Mouse (Mus musculus): ENCODE data around the gene Nkain4.

Nkain4 gene

GRCm38 (mm10) chr2:180954061-180955047 lies at the start of gene Nkain4:
Gene Nkain4, minus strand, starts transcription at chr2:180954699.
- DNase-seq, result peak in 1 of 2 experiments; percentile 13

GRCm38 (mm10) chr2:180996905-180997304 lies 42.4 kb upstream of the Nkain4 start:
- DNase-seq, result no peak

DNA sequence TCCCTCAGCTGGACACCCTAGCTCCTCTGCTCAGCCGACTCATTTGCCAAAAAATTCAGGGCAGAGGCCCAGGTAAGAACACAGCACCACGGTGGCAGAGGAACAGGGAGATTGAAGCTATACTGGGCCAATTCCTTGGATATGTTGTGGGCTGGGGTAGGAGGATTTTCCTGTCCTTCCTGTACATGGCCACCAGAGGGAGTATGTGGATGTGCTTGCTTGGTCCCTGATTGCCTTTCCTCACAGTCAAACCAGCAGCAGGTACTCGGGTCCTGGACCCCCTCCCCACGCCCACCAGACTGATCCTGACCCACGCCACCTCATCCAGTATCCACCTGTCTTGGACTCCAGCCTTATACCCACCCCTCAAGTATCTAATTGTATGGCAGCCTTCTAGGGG lies 41.9 kb upstream of the Nkain4 start:
- peak; percentile 6 to 22 for DNase-seq

GRCm38 (mm10) chr2:180995457-180995856 lies 41.0 kb upstream of the Nkain4 start:
- no peak for DNase-seq

DNA sequence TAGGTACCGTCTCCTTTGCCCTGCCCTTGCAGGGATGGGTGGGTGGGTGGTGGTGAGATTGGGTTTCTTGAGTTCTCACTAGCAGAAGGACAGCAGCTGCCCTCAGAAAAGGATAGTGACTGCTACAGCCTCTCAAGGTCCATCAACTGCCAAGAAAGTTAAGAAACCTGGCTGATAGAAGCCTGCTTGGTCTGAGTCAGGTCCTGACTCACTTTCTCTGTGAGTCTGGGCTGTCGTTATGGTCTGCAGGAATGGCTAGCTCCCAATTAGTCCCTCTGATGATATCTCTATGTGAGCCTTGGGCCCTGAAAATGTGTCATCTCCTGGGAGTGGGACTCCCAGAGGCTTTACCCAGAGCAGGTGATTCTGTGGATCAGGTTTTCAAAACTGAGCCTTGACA lies 39.9 kb upstream of the Nkain4 start:
- DNase-seq, result no peak

- DNase-seq, result no peak
Observed at GRCm38 (mm10) chr2:180990347-180990746, 35.8 kb upstream of the Nkain4 start.

- DNase-seq, result no peak
Observed at GRCm38 (mm10) chr2:180988948-180989347, 34.4 kb upstream of the Nkain4 start.

DNA sequence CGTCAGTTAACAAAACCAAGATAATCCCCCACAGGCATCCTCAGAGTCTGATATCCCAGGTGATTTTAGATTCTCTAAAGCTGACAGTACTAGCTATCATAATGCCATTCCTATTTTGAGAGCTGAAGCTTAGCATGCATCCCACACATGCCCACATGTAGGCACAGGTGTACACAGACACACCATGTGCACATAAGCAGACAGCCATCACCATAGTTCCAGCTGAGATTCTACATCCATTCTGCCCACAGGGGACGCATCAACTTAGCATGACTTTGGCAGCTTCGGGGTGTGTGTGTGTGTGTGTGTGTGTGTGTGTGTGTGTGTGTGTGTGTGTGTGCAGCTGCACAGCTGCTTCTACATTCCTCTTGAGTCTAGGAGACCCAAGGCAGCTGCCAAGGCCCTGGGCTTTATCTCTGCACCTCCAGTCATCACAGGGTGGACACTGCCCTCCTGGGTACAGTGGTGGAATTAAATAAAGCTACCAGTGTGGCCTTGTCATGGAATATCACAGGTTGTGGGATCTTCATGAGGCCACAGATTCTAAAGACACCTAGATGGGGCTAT lies 33.9 kb upstream of the Nkain4 start:
- no peak for DNase-seq

DNA sequence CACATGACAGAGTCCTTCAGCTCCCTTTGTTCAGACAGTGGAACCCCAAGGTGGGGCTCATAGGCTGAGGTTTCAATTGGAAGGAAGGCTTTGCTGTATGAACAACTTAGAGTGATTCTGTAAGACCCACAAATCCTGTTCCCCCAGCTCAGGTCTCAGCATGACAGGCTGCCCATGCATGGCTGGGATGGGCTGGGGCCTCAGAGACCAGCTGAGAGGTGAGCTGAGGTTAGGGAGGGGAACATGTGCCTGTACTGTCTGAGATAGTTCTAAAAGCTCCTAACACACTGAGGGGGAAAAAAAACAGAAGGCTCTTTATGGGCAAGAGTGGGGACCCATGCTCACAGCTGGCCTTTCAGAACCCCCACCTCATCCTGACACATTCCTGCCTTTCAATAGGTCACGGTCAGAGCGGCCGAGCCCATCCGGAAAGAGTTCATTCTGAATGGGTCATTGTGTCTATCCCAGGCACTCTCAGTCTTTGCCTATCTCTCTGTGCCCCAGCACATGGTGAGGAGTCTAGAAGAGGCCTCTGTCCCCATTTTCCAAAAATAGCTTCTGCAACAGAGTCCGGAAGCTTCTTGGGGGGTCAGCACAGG lies 33.0 kb upstream of the Nkain4 start:
- DNase-seq, result no peak

DNA sequence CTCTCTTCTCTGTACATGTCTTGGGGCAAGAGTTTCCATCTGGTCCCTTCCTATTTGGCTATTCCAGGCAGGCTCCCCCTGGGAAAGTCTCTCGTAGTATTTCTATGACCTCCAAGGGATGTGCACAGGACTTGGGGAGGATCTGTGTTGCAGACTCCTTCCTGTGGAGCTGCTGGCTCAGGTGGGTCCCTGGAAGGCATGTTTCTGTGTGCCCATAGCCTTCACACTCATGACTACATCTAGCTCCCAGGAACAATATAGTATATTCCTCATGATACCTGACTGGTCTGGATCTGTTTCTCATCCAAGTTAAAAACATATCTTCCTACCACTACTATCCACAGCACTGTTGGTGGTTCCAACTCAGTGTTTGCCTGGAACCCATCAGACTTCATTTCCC lies 32.5 kb upstream of the Nkain4 start:
- DNase-seq, result no peak

DNA sequence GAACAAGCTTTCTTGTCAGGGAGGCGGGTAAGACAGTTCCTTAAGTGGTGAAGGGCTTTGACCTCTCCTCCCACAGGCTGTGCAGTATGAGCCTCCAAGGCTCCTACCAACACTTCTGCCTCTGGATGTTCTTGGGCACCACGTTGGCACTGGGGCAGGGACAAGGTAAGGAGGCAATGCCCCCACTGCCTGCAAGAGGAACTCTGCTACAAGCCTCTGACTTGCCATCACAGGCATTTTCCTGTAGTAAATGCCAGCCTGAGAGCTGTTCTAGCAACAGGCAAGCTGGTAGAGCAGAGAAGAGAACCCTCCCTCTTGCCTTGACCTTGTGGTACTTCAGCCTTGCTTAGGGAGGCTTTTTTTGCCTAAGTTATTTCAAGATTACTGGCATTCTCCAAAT lies 31.9 kb upstream of the Nkain4 start, which contains the start of gene Col20a1:
Gene Col20a1 (plus strand): TSS at position 87 of the 400 bp plus-strand sequence.
- DNase-seq, result no peak

GRCm38 (mm10) chr2:180985635-180986034 lies 31.1 kb upstream of the Nkain4 start:
- no peak for DNase-seq

- DNase-seq, result no peak
Observed at GRCm38 (mm10) chr2:180981133-180981532, 26.6 kb upstream of the Nkain4 start.

DNA sequence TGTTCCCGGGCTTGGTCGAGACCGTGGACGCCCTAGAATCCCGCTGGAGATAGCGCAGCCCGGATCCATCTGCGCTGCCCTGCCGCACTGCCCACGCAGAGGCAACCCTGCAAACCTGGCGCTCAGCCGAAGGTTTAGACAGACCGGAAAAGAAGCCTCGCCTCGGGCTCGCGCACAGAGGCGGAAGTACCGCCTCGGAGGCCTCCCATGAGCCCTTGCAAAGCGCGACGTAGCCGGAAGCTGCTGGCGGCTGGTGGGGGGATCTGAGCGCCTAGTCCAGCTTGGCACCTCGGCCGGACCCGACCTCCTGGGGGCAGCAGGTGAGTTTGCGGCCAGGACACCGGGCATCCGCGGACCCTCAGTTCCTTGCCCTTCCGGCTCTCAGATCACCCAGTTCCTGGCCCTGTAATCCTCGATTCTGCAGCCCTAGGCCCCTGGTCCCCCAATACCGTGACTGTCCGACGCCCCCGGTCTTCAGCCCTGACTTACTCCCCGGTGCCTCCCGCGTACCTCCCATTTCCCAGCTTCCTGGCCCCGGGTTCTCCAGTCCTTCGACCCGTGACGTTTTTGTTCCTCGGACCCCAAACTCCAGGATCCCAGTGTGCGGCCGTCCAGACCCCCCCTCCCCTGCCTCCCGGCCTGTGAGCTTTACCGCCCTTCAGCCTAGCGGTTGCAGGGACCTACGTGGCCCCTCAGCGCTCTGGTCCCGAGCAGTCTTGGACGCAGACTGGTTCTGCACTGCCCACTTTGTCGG lies 12.7 kb upstream of the Nkain4 start, which contains the start of gene Arfgap1:
Gene Arfgap1 (plus strand): TSS at position 216 of the 754 bp plus-strand sequence.
- DNase-seq, result peak; percentile 86 to 87

DNA sequence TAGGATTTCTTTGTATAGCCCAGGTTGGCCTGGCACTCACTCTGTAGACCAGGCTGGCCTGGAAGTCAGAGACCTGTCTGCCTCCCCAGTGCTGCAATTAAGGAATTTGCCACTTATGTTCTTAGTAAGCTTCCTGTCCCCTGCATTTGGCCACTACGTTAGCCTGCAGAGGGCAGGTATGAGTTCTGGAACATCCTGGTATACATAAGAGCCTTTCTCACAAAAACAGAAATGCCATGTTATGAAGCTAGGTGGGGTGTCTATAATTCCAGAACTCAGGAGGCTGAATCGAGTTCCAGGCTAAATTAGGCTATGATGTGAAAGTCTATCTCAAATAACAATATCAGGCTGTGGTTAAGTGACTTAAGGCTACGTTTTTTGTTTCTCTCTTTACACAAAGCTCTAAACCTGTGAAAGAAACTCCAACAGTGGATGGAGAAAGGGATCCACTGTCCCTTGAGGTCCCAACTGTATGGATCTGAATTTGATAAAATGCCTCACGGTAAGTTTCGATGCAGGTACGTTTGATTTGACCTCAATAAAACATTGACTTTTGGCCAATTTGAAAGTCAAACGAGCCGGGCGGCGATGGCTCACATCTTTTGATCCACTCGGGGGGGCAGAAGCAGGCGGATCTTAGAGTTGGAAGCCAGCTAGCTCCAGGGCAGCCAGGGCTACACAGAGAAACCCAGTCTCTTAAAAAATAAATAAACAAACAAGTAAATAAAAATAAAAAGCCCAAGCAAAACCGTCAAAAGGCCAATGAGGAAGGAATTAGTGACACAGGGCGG lies 11.8 kb upstream of the Nkain4 start:
- DNase-seq, result no peak

- DNase-seq, result peak; percentile 56 to 65
Observed at GRCm38 (mm10) chr2:180963956-180964355, 9.5 kb upstream of the Nkain4 start.

DNA sequence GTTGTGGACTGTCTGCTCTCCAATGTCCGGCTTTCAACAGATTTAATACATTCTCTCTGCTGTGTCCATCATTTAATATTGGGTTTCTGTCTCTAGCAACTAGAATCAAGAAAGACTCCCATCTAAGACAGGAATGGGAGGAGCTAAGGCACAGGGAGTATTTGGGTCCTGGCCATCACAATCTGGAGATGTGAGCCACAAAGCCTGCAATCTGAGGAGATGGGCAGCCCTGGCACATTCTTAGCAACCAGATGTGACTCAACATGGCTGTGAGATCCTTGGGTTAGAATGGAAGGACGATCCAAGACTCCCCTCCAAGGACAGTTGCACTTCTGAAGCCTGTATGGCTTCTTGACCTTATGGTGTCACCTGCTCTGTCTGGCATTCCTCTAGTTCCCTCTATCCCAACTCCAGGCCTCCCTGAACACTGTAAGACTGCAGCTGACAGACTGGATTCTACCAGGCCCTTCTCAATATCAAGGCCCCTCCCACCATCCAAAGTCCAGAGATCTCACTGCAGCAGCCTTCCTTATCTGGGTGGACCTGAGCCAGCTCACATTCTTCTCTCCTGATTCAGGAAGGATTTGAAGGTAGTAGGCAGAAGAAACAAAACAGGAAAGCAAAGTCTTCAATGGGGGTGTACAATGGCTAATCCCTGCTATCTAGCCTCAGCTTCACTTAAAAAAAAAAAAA lies 8.3 kb upstream of the Nkain4 start:
- DNase-seq, result no peak

GRCm38 (mm10) chr2:180960187-180960586 lies 5.7 kb upstream of the Nkain4 start:
- no peak for DNase-seq

- DNase-seq, result no peak
Observed at GRCm38 (mm10) chr2:180959605-180960004, 5.1 kb upstream of the Nkain4 start.

DNA sequence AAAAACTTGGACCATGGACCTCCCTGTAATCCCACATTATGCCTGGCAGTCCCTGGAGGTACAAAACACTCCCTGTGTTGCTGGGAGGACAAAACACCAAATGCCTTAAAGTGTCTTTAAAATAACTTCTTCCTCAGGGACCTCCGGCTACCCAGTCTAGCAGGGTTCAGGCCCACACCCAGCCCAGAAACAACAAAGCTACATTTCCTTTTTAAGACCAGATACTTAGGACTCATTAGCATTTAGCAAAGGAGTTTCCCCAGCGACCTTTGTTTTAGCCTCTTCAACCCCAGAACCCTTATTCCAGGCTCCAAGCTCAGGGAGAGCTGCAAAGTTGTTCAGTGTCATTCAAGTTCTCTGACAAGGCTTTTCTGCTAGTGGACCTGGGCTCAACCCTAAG lies 861 bp downstream of the Nkain4 start:
- DNase-seq, result no peak

- DNase-seq, result no peak
Observed at GRCm38 (mm10) chr2:180952731-180953171, 1.7 kb downstream of the Nkain4 start.

Measured in thymus, postnatal 36 days (tissue).